Mouse (Mus musculus) midbrain, embryonic 12.5 days (tissue): ENCODE data around the gene Aak1. TPM values are rescaled to one million over a fixed set of nuclear protein-coding genes. Genes with fewer than 3 reads are reported as not detected.

ENCODE experiments used
- ATAC-seq: fragments of 200-750 bp; cut with Nextera tagmentation; 2 replicates; pipeline ENCODE4 v1.8.0; 2017; ENCODE audit warnings: low read depth, moderate TSS enrichment, moderate library complexity; ENCODE audit not compliant: low FRiP score
- H3K27ac ChIP-seq: fragments of 300-500 bp; sonication (generic); replicated peaks from 2 replicates; pipeline ENCODE4 v1.5.1; 2016; ENCODE audit warnings: mild to moderate bottlenecking
- H3K27me3 ChIP-seq: fragments of 300-500 bp; sonication (generic); 2 replicates; pipeline ENCODE4 v1.6.1; 2016; ENCODE audit warnings: mild to moderate bottlenecking
- H3K36me3 ChIP-seq: fragments of 300-500 bp; sonication (generic); 2 replicates; pipeline ENCODE4 v1.6.1; 2016
- H3K4me1 ChIP-seq: fragments of 300-500 bp; sonication (generic); 2 replicates; pipeline ENCODE4 v1.6.1; 2016
- H3K4me2 ChIP-seq: fragments of 300-500 bp; sonication (generic); replicated peaks from 2 replicates; pipeline ENCODE4 v1.6.1; 2016; ENCODE audit warnings: mild to moderate bottlenecking, moderate library complexity
- H3K4me3 ChIP-seq: fragments of 300-500 bp; sonication (generic); 2 replicates; pipeline ENCODE4 v1.5.1; 2016; ENCODE audit warnings: mild to moderate bottlenecking
- H3K9ac ChIP-seq: fragments of 300-500 bp; sonication (generic); replicated peaks from 2 replicates; pipeline ENCODE4 v1.6.1; 2016; ENCODE audit warnings: mild to moderate bottlenecking, moderate library complexity
- H3K9me3 ChIP-seq: fragments of 300-500 bp; sonication (generic); 2 replicates; pipeline ENCODE4 v1.6.1; 2016; ENCODE audit warnings: mild to moderate bottlenecking
- WGBS: fragments of 180-500 bp; shearing (Covaris S2); methylation state at CpG from one replicate; pipeline ENCODE4 v1.1.7; 2016; 5-methylcytosine and 5-hydroxymethylcytosine counted together
- polyA plus RNA-seq: library from polyadenylated mRNA; unstranded; fragments of >200 nt; fragmentation: Nextera tagmentation; extraction: Ambion mirVana; gene quantifications from 2 replicates; pipeline ENCODE4 v1.2.1, GENCODE M21; 2016

The Aak1 gene
- polyA plus RNA-seq: 30.6 and 35.8 TPM in 2 replicates

- H3K27ac ChIP-seq: peak within 1 kb of the TSS; percentile 97
- H3K4me2 ChIP-seq: peak within 1 kb of the TSS; percentile 76
- ATAC-seq: peak; percentile 92
Measured at GRCm38 (mm10) chr6:86848915-86849644, at the start of gene Aak1. Gene Aak1 (plus strand): TSS chr6:86849517.

GRCm38 (mm10) chr6:86800467-86800866 is 48.9 kb upstream of the Aak1 start:
- no peak overlapping the region for H3K4me3 ChIP-seq
- no peak for ATAC-seq
- WGBS: 97% methylated on average over 3 of the region's 3 CpGs
- H3K4me2 ChIP-seq: no peak overlapping the region
- H3K36me3 ChIP-seq: no peaks in the 10 kb centered on the region
- H3K27ac ChIP-seq: no peak overlapping the region
- H3K9me3 ChIP-seq: no peaks in the 10 kb centered on the region
- H3K4me1 ChIP-seq: no peaks in the 10 kb centered on the region
- peaks cover 12% of the 10 kb centered on the region; the same call in 1 of the 2 replicates for H3K27me3 ChIP-seq
- H3K9ac ChIP-seq: no peak overlapping the region

More at GRCm38 (mm10) chr6:86848915-86849644, at the start of gene Aak1:
- Histone ChIP-seq H3K4me1 (peaks cover 32% of the 10 kb centered on the region), H3K36me3 (peaks cover 3% of the 10 kb centered on the region; the same call in 1 of the 2 replicates), H3K4me3 (peak within 1 kb of the TSS; percentile 85), H3K9ac (peak within 1 kb of the TSS; percentile 84), H3K9me3 (no peaks in the 10 kb centered on the region), H3K27me3 (no peaks in the 10 kb centered on the region)
- under 1% methylated on average over 59 of the region's 60 CpGs for WGBS

GRCm38 (mm10) chr6:86801431-86801830 is 47.9 kb upstream of the Aak1 start:
- ATAC-seq: no peak
- Histone ChIP-seq H3K4me1 (no peaks in the 10 kb centered on the region), H3K4me3 (no peak overlapping the region), H3K36me3 (no peaks in the 10 kb centered on the region), H3K9ac (no peak overlapping the region), H3K9me3 (no peaks in the 10 kb centered on the region), H3K27me3 (0 out of 2 replicates have a peak, but pooled peaks cover 12% of the 10 kb centered on the region), H3K4me2 (no peak overlapping the region), H3K27ac (no peak overlapping the region)
- 54% methylated on average over 11 of the region's 11 CpGs for WGBS

GRCm38 (mm10) chr6:86804646-86805045 is 44.7 kb upstream of the Aak1 start:
- H3K4me2 ChIP-seq: no peak overlapping the region
- 80% methylated on average over 3 of the region's 3 CpGs for WGBS
- no peak overlapping the region for H3K4me3 ChIP-seq
- no peak overlapping the region for H3K9ac ChIP-seq
- H3K27ac ChIP-seq: no peak overlapping the region
- no peaks in the 10 kb centered on the region for H3K36me3 ChIP-seq
- H3K9me3 ChIP-seq: no peaks in the 10 kb centered on the region
- no peaks in the 10 kb centered on the region for H3K27me3 ChIP-seq
- ATAC-seq: no peak
- H3K4me1 ChIP-seq: 0 out of 2 replicates have a peak, but pooled peaks cover 2% of the 10 kb centered on the region

- ATAC-seq: no peak
- no peak overlapping the region for H3K4me3 ChIP-seq
- H3K27me3 ChIP-seq: no peaks in the 10 kb centered on the region
- H3K9me3 ChIP-seq: no peaks in the 10 kb centered on the region
- 2% methylated on average over 5 of the region's 5 CpGs for WGBS
- H3K27ac ChIP-seq: no peak overlapping the region
- H3K36me3 ChIP-seq: no peaks in the 10 kb centered on the region
- H3K9ac ChIP-seq: no peak overlapping the region
- no peak overlapping the region for H3K4me2 ChIP-seq
- H3K4me1 ChIP-seq: 0 out of 2 replicates have a peak, but pooled peaks cover 3% of the 10 kb centered on the region
Measured at GRCm38 (mm10) chr6:86806455-86807086, 42.7 kb upstream of the Aak1 start.

GRCm38 (mm10) chr6:86812919-86813318 is 36.4 kb upstream of the Aak1 start:
- Histone ChIP-seq H3K4me2 (no peak overlapping the region), H3K36me3 (no peaks in the 10 kb centered on the region), H3K4me3 (no peak overlapping the region), H3K9me3 (no peaks in the 10 kb centered on the region), H3K27ac (no peak overlapping the region), H3K4me1 (peaks cover 13% of the 10 kb centered on the region), H3K9ac (no peak overlapping the region), H3K27me3 (no peaks in the 10 kb centered on the region)
- no peak for ATAC-seq
- 68% methylated on average over 4 of the region's 4 CpGs for WGBS

- Histone ChIP-seq H3K36me3 (no peaks in the 10 kb centered on the region), H3K9ac (no peak overlapping the region), H3K4me1 (peaks cover 13% of the 10 kb centered on the region), H3K4me2 (no peak overlapping the region), H3K27ac (no peak overlapping the region), H3K9me3 (no peaks in the 10 kb centered on the region), H3K4me3 (no peak overlapping the region), H3K27me3 (no peaks in the 10 kb centered on the region)
- WGBS: 29% methylated on average over 3 of the region's 3 CpGs
- no peak for ATAC-seq
Measured at GRCm38 (mm10) chr6:86813341-86813740, 36.0 kb upstream of the Aak1 start.

- H3K36me3 ChIP-seq: no peaks in the 10 kb centered on the region
- H3K27ac ChIP-seq: no peak overlapping the region
Measured at GRCm38 (mm10) chr6:86814926-86815325, 34.4 kb upstream of the Aak1 start.

GRCm38 (mm10) chr6:86815436-86815835 is 33.9 kb upstream of the Aak1 start:
- H3K9me3 ChIP-seq: no peaks in the 10 kb centered on the region
- no peaks in the 10 kb centered on the region for H3K27me3 ChIP-seq
- H3K4me2 ChIP-seq: peak overlapping the region; percentile 21; the same call in 1 of the 2 replicates
- H3K4me1 ChIP-seq: peaks cover 9% of the 10 kb centered on the region
- H3K36me3 ChIP-seq: no peaks in the 10 kb centered on the region
- no peak overlapping the region for H3K4me3 ChIP-seq
- H3K27ac ChIP-seq: no peak overlapping the region
- 2% methylated on average over 7 of the region's 7 CpGs for WGBS
- ATAC-seq: no peak
- no peak overlapping the region for H3K9ac ChIP-seq

More at GRCm38 (mm10) chr6:86814926-86815325, 34.4 kb upstream of the Aak1 start:
- H3K27me3 ChIP-seq: no peaks in the 10 kb centered on the region
- no peaks in the 10 kb centered on the region for H3K9me3 ChIP-seq
- H3K9ac ChIP-seq: no peak overlapping the region
- WGBS: 44% methylated on average over 3 of the region's 3 CpGs
- 0 out of 2 replicates have a peak overlapping the region, but pooled peaks have one; percentile 21 for H3K4me2 ChIP-seq
- no peak overlapping the region for H3K4me3 ChIP-seq
- no peak for ATAC-seq
- H3K4me1 ChIP-seq: peaks cover 9% of the 10 kb centered on the region

- no peak for ATAC-seq
- H3K4me1 ChIP-seq: peaks cover 9% of the 10 kb centered on the region
- 18% methylated on average over 8 of the region's 8 CpGs for WGBS
- H3K4me2 ChIP-seq: no peak overlapping the region
- H3K9ac ChIP-seq: no peak overlapping the region
- H3K4me3 ChIP-seq: no peak overlapping the region
- H3K36me3 ChIP-seq: no peaks in the 10 kb centered on the region
- H3K9me3 ChIP-seq: no peaks in the 10 kb centered on the region
- no peaks in the 10 kb centered on the region for H3K27me3 ChIP-seq
- H3K27ac ChIP-seq: no peak overlapping the region
Measured at GRCm38 (mm10) chr6:86816586-86816985, 32.7 kb upstream of the Aak1 start.

GRCm38 (mm10) chr6:86818914-86819313 is 30.4 kb upstream of the Aak1 start:
- ATAC-seq: no peak
- 80% methylated on average over 4 of the region's 4 CpGs for WGBS
- H3K4me2 ChIP-seq: no peak overlapping the region
- no peaks in the 10 kb centered on the region for H3K36me3 ChIP-seq
- no peak overlapping the region for H3K4me3 ChIP-seq
- peaks cover 15% of the 10 kb centered on the region for H3K4me1 ChIP-seq
- no peaks in the 10 kb centered on the region for H3K9me3 ChIP-seq
- H3K27me3 ChIP-seq: peaks cover 15% of the 10 kb centered on the region
- H3K27ac ChIP-seq: no peak overlapping the region
- no peak overlapping the region for H3K9ac ChIP-seq

- no peak for ATAC-seq
- peaks cover 21% of the 10 kb centered on the region for H3K27me3 ChIP-seq
- no peak overlapping the region for H3K4me3 ChIP-seq
- no peak overlapping the region for H3K9ac ChIP-seq
- H3K4me1 ChIP-seq: peaks cover 15% of the 10 kb centered on the region
- no peaks in the 10 kb centered on the region for H3K9me3 ChIP-seq
- H3K4me2 ChIP-seq: no peak overlapping the region
- 85% methylated on average over 5 of the region's 5 CpGs for WGBS
- H3K27ac ChIP-seq: no peak overlapping the region
- H3K36me3 ChIP-seq: no peaks in the 10 kb centered on the region
Measured at GRCm38 (mm10) chr6:86819926-86820325, 29.4 kb upstream of the Aak1 start.
